Mouse (Mus musculus) spleen, adult 2 months (tissue): ENCODE measurements around the gene Lhx3.

Source experiments
- CTCF ChIP-seq: fragments of 200-500 bp; IDR thresholded peaks from 2 replicates; pipeline ENCODE4 v1.5.1; 2011; ENCODE audit warnings: mild to moderate bottlenecking, inconsistent platforms; ENCODE audit not compliant: insufficient read depth, insufficient read length, insufficient replicate concordance; ENCODE audit errors: extremely low read depth
- POLR2A ChIP-seq: fragments of 200-500 bp; IDR thresholded peaks from 2 replicates; pipeline ENCODE4 v1.6.1; 2011; ENCODE audit warnings: low read depth, low read length, inconsistent platforms

DNA sequence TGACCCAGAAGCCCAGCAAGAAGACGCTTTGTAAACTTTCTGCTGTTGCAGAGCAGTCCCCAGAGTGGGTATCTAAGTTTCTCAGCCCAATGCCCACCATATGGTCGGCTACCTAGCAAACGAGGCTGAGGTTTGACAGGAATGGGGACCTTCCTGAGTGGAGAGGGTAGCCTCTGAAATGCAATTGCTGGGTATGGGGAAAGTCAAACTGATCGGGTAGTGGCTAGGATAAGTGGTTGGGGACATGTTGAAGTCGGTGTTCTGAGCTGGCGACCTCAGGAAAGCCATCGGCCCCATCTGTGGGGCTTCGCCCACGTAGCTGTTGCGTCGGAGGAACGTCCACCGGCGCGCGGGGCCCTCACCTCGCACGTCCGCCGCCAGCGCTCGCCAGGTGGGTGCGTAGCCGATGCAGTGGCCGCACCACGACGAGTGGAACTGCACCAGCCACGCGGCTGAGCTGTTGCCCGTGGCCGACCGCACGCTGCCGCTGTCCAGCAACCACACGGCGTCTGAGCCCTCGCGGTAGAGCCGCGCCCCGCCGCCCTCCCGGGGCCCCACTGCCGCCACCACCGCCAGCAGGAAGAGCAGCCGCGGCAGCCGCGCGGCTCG lies 28.7 kb upstream of the Lhx3 start:
- TF ChIP-seq CTCF: no peak
- TF ChIP-seq POLR2A: no peak
